Mouse (Mus musculus) right cerebral cortex, adult 18-20 months (tissue): ENCODE data around the gene Wnt1.
"Not testable (repeated sequence)": the region's sequence is repeated elsewhere in the genome, so short reads cannot be mapped to it uniquely, and the experiment has no call there.

Experiments used
- DNase-seq: peaks from one replicate; pipeline ENCODE4 v3.0.0; 2022; ENCODE audit warnings: mixed read lengths

The Wnt1 gene

DNA sequence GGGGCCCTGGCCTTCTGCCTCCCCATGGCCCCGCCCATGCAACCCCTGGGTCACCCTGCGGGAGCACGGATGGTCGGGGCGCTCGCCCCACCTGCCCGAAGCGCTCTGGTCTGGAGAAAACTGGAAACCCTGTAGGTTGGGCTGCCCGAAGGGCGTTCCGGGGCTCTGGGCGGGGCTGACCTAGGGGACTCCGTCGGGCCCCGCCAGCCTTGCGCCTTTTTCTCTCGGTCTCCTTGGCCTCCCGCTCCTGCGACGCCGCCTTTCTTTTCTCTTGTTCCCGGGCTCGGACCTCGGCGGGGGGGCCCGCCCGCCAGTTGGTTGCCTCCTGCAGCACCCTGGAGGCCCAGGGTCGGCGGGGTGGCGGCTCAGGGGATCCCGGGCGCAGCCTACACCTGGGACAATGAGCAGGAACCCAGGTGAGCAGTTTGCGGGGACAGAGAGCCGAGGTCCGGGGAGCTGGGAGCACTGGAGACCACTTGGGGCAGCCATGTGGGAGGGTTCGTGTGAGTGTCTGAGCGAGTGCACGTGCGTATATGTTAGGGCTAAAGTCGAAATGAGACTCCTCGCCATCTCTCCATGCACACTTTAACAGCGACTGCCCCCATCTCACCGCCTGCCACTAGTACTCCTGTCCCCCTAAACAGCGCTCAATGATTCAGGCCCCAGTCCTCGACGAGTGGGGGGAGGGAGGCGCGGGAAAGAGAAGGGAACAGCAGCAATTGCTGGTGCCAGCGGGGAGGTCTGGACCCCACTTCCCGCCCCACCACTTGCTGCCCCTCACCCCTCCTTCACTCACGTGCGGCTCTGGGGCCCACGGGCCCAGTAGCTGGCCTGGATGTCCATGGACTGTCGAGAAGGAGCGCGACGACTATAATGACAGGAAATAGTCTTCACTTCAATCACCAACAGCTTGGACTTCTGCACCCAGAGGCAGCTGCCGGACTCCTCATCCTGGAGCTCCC lies 17.4 kb downstream of the Wnt1 start:
- peak; percentile 51 for DNase-seq

DNA sequence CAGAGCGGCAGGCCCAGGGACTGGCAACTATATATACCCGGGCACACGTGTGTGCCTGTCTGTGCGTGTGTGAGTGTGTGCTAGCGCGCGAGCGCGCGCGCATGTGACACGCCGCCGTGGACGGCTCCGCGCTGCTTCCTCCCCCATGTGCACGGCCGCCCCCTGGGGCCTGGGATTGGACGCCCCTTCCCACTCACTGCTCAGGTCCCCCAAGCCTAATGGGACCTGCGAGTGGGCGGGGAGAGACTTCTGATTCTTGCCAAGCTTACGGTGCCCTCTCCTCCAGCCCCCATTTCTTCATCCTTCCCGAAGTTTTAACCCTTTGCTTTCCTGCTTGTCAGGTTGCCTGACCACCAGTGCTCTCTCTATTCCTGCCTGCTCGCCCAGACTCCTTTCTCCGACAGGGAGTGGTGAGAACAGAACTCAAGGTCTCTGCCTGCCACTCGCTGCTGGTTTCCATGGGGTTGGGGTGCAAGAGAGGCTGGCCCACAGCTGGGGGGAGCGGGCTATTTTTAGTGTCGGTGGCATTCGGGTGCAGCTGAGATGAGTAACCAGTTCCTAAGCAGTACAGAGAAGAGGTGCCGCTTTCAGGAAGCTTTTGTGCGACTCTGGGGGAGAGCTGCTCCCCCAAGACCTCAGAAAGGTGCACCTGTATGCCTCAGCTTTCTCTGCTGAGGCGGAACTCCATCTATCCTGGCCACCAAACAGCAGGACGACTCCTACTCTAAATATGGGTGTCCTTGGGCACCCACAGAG lies 18.4 kb downstream of the Wnt1 start:
- DNase-seq: peak; percentile 86

DNA sequence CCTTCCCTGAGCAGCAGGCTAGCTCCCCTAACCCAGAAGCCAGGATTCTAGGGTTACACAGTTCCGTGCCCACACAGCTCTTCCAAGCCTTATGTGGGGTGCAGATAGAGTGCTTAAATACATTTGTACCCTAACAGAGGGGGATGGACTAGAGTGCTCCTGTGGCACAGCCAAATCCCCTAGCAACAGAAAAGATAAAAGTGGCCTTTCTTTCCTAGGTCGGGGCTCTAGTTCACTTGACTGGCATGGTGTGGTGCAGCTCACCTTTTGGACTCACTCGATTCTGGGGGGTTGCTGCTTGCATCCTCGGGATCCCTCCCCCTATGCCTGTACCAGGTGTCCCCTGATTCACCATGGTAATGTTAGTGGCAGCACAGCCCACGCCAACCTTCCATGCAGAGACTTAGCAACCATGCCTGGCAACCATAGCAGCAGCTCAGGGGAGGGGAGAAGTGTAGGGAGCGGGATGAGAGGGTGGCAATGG lies 19.0 kb downstream of the Wnt1 start:
- DNase-seq: peak; percentile 92

DNA sequence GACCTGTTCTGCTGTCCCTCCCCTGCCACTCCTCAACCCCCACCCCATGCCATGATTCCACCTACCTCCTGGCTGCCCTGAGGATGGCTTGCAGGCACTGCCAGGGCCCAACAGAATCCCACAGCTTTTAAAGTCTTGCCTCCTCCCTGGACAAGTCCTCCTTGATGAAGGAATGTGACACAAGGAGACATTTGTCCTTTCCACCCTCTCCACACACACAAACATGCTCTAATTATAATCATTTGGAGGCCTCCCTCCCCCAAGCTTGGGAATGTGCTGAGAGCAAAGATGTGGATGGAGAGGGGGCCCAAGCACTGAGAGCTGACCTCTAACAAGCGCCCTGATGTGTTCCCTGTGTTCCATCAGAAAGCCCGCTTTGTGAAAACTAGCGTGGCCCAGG lies 19.7 kb downstream of the Wnt1 start, which contains the start of gene Ddn:
TSS of gene Ddn (minus strand) at position 101 of the 400 bp plus-strand sequence.
- DNase-seq: no peak

DNA sequence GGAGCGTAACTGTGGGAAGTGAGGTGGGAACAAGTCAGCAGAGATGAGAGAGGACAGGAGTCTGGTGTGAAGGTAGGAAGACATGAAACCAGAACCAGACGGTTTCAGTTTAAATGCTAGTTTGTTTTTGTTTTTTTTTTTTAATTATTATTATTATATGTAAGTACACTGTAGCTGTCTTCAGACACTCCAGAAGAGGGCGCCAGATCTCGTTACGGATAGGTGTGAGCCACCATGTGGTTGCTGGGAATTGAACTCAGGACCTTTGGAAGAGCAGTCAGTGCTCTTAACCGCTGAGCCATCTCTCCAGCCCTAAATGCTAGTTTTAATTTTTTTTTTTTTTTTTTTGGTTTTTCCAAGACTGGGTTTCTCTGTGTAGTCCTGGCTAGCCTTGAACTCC lies 20.6 kb downstream of the Wnt1 start:
- not testable (repeated sequence) for DNase-seq

DNA sequence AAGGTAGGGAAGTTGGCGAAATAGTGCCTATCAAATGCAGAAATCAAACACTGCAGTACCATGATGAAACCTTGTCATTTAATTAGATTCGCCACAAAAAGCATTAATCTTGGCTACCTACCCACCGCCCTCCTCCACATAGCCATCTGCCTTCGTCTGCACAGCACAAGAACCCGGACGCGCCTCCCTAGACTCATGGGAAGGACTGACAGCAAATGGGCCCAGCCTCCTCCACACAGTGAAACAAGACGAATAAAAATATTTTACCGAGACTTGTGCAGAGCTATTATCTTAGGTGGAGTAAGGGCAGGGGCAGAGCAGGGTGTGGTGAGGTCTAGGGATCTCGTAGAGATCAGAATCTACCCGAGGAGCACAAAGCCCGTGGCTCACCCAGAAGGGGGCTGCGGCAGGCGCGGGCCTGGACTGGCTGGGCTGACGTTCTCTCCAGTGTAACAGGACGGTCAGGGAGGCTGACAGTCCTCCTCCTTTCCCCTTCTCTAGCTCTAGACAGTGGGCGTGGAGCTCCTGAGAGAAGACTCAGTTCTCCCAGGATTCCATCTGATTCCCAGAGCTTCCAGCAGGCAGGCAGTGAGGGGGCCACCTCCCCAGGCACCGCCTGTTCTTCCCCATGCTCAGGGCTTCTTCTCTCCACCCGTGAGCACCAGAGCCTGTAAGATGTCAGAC lies 23.2 kb downstream of the Wnt1 start:
- DNase-seq: peak; percentile 88

DNA sequence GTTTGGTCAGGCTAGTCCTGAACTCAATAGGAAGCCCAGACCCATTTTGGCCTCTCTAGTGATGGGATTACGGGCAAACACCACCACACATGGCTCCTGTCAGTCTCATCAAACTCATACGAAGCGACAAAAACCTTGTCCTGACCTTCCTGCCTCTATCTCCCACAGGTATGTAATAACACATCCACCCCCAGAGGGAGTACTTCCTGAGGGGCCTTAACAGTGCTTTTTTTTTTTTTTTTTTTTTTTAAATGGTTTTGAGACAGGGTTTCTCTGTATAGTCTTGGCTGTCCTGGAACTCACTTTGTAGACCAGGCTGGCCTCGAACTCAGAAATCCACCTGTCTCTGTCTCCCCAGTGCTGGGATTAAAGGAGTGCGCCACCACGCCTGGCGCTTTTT lies 28.5 kb downstream of the Wnt1 start:
- no peak for DNase-seq

DNA sequence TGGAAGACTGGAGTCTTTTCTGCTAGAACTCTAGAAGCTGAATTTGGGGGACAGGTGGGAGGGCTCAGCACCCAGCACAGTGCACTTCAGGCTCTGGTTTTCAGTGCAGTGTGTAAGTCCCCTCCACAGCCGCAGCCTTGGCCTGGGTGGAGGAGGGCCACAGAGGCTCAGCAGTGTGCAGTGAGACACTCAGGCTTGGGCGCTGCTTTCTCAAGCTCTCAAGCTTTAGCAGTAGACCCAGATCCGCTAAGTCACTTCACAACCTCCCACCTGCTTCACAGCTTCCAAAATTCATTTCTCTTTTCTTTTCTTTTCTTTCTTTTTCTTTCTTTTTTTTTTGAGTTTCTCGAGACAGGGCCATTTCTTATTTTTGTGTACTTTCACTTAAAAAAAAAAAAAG lies 31.3 kb downstream of the Wnt1 start:
- DNase-seq: peak; percentile 34

DNA sequence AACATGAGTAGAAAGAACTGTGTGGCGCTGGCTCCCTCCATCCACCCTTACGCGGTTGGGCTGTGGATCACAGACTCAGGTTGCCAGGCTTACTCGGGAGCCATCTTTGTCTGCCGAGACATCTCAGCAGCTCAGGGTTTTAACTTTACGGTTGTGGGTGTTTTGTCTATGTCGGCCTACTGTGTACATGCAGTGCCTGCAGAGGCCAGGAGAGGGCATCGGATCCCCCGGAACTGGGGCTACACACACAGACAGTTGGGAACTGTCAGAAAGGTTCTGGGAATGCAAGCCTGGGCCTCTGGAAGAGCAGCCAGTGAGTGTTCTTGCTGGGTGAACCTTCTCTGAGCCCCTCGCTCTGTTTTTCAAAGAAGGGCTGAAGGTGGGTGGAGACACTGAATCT lies 31.7 kb downstream of the Wnt1 start:
- no peak for DNase-seq

DNA sequence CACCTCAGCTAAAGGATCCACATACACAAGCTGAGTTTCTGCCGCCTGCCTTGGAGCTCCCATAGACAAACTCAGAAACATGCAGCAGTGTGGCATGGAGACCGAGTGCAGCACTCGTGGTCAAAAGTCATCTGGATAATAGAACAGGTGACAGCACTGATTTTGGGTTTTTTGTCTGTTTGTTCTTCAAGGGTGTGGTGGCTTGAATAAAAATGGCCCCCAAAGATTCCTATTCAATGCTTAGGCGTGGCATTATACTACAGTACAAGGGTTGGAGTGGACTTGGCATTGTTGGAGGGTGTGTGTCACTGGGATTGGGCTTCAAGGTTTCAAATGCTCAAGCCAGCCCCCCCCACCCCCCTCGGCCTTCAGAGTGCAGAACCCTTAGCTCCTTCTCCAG lies 32.5 kb downstream of the Wnt1 start:
- DNase-seq: no peak

DNA sequence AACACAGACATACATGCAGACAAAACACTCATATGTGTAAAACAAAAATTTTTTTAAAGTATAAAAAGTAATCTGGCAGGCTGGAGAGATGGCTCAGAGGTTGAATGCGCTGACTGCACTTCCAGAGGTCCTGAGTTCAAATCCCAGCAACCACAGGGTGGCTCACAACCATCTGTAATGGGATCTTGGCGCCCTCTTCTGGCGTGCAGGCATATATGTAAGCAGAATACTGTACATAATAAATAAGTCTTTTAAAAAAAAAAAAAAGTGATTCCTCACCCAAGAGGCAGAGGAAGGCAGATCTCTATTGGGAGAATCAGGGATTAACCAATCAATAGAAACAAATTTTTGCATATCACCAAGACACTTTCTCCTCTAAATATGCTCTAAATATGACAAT lies 33.8 kb downstream of the Wnt1 start:
- no peak for DNase-seq

DNA sequence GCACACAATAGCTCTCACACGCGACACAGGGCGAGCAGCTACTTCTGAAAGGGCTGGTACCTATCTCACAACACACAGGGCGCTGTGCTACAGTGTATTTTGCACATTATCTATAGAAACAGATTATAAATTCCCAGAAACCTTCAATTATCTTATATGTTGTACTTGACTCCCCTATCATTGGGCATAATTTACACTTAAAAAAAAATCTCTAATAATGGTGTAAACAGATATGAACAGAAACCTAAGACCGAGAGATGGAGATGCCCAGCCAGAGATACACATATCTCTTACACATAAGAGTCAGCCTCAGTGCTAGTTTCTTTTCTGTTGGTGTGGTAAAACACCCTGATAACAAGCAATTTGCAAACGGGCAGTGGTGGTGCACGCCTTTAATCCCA lies 38.0 kb downstream of the Wnt1 start:
- DNase-seq: no peak

DNA sequence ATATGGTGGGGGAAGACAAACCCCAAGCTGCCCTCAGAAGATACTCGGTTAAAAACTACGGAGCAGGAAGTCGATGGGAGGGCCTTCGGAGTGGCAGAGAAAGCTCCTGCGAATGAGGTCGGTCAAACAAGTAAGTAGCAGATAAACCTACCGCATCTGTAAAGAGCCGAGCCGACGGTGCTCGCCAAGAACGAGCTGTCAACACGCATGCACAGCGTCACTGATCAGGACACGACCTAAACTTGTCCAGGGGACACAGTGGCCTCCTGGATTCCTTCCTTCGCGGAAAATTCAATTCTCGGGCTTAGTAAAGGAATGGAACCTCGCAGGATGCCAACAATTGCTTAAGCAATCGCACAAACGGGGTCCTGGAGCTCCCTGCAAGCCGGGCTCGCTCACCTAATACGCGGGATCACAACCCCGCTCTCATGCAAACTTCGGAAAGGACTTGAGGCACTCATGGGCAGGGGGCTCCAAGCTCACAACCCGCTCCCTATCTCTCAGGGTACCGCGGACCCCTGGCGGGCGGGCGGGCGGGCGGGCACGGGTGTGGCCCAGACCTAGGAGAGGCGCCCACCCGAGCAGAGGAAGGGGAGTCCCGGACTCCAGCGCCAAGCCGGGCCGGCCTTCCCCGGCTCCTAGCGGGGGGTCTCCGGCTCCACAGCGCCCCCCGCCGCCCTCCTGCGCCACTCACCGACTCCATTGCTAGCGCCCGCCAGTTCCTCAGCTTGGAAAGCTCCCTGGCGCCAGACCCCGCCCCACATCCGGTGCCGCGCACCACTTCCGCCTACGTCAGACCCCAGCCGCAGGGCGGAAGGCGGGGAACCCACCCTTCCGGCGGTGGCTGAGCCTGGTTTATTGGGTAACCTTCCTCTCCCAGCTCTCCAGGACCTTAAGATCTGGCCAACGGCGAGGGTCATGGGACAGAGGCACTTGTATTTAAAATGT lies 41.4 kb downstream of the Wnt1 start, which contains the start of gene Prkag1:
TSS of gene Prkag1 (minus strand) at position 786 of the 948 bp plus-strand sequence.
- peak; percentile 97 for DNase-seq

DNA sequence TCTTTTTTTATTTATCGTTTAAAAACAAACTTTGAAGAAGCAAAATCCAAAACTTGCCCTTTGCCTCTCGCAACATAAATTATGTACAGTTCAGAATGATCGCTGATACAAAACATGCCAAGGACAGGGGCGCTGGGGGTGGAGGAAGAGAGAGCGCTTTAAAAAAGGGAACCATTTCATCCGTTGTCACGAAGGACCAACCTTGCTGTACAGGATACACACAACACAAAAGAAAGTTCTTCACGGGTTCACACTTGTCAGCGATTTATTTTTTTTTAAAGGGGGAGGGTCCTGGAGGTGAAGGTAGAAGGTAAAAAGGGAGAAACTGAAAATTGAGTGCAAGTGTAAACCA lies 42.0 kb downstream of the Wnt1 start:
- DNase-seq: no peak

DNA sequence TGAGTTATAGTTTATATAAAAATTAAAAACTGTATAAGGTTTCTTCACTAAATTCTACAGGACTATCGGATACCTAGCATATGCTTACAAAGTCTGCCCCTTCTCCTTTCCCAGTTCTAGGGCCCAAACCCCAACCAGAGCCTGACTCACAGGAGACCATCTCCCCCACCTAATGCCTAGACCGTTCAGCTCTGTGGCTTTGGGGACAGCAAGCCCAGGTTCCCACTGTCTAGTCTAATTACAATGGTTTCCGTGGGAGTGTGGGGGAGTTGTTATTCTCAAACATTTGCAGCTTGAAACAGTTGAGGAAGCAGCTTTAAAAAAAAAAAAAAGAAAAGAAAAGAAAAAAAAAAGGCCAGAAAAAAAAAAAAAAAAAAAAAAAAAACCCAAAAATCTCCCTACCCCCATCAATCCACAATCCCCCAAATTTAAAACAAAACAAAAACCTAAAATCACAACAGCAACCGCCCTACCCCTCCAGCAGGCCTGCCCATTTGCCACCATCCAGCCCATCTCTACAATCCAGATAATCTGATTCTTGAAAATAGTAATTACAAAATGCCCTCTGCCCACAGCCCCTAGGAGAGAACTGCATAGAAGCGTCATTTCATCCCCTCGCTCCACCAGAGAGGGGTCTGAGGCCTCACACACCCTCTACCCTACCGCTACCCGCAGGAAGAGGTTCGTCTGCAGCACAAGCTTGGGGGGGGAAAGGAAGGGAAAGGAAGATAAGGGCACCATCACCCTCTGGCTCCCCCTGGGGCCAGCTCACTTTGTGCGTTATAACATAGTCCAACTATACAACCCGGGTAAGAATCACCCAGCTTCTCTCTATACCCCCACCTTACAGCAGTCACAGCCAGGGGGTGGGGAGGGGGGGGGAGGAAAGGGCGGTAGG lies 42.8 kb downstream of the Wnt1 start:
- DNase-seq: no peak

DNA sequence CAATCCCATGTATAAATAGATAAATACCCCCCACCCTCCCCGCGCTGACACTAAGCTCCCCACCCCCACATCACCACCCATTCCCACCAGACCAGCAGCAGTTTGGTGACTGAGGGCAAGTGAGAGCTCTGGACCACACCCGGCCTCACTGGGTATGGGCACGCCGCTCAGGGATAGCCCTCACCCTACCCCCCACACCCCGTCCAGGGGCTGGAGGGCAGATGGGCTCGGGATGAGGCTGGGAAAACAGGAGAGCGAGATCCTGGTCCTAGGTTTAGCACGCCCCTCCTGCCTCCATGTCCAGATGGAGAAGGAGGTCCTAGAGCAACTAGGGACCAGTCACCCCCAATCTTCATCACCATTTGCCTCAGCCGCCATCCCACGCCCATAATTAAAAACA lies 43.6 kb downstream of the Wnt1 start:
- no peak for DNase-seq

DNA sequence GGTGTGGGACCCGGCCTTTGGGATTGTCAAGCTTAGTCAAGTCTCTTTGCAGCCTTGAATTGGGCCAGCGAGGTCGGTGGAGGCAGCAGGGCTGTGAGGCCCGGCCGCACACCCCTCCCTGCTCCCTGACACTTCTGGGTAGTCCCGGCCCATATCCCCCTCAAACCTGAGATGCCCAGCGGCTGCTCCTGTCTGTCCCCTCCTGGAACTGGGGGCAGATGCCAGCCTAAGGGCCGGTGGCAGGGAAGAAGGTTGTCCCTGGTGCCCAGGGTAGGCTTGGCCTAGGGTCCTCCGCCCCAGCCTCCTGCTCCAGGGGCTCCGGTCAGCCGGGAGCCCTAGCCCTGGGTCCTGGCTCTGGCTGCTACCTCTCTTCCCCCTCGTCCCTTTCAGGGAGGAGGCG lies 44.4 kb downstream of the Wnt1 start:
- no peak for DNase-seq

DNA sequence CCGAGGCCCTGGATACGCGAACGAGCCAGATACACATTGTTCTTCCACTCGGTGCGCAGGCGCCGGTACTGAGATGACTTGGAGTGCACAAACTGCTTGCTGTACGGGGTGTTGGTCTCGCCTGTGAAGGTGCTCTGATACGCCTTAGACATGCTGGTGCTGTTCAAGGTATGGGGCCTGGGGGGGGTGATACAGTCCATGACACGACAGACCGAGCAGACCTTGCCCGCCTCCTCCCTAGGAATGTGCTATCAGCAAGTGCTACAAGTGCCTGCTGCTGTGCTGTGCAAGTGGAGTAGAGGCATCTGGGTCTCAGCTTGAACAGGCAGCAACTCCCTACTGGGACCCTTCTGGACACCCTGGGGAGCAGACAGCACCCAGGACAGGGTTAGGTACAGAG lies 45.6 kb downstream of the Wnt1 start:
- DNase-seq: no peak

DNA sequence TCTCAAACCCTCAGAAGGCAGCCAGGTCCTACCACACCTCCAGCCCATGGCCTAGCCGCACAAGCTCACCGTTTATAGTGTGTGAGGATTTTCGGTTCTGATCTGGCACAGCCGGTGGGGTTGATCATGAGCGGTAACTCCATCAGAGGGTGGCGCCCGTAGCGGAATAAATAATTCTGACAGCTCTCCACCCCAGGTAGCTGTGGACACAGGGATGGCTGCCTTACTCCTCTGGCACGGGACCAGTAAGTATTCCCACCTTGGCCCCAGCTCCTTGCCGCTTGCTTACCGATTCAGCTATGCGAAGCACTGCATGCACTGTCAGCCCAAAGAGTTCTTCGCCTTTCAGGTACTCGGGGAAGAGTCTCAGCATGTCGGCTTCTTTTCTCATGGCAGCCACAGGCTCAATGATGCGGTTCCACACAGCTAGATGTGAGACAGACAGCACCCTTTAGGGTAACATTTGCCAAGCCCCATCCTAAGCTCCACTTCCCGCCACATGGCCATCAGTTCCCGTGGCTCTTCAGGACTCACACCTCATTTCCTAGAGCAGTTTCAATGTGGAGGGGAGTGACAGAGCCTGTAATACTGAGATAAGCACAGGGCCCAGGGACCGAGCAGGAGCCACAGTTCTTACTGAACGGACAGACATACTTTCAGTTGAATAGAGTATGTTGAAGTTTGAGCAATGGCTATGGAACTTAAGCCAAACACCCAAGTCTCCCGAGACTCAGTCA lies 47.5 kb downstream of the Wnt1 start:
- no peak for DNase-seq

DNA sequence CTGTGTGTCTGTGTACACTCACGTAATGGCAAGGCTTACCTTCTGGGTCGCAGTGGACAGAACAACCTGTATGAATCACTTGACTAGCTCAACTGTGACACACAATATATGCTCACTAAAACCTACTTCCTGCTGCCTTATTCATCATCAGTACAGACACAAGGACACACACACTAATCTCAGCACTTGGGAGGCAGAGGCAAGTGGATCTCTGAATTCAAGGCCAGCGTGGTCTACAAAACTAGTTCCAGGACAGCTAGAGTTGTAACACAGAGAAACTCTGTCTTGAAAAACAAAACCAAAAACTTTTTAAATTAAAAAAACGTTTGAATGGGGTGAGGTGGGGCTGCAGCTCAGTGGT lies 48.1 kb downstream of the Wnt1 start:
- no peak for DNase-seq
